Mouse (Mus musculus) heart, postnatal 14 days (tissue): Measurements from ENCODE around the gene Gm20671. TPM values are rescaled to one million over a fixed set of nuclear protein-coding genes. Genes with fewer than 3 reads are reported as not detected.
"Not testable (repeated sequence)": the region's sequence is repeated elsewhere in the genome, so short reads cannot be mapped to it uniquely, and the experiment has no call there.

Source experiments
- DNase-seq, 2 experiments: peaks; one replicate each; pipeline ENCODE4 v3.0.0; 2021 to 2022
- intact Hi-C: fragments of 180-260 bp; cut with DNase I; formaldehyde crosslinking; loops from one replicate; pipeline ENCODE4 v1.15.1; 2025
- total RNA-seq, 2 experiments: library from RNA; stranded (reverse); gene quantifications; 2 replicates each; pipeline ENCODE4 v1.2.3; 2021

The Gm20671 gene
- total RNA-seq, 2 experiments from 2014 or later = not detected

GRCm38 (mm10) chr5:32815396-32815795, 11.5 kb downstream of the Gm20671 start:
- intact Hi-C loops = no loop called here
- DNase-seq = no peak

GRCm38 (mm10) chr5:32786454-32786853, 40.5 kb downstream of the Gm20671 start:
- intact Hi-C loops = loop anchor here (5.0 kb wide), 1 partner anchor 69 kb away; no protein-coding TSS in a partner anchor
- DNase-seq = not testable (repeated sequence)

- DNase-seq = peak; percentile 93 to 96
- intact Hi-C loops = loop anchor here (5.0 kb wide), 1 partner anchor 68 kb away; no protein-coding TSS in a partner anchor
Observed at GRCm38 (mm10) chr5:32785313-32785915, 41.5 kb downstream of the Gm20671 start, which contains the start of gene Pisd. Gene Pisd (minus strand): TSS chr5:32785646.

GRCm38 (mm10) chr5:32784726-32785125, 42.2 kb downstream of the Gm20671 start:
- intact Hi-C loops = loop anchor here (5.0 kb wide), 1 partner anchor 67 kb away; no protein-coding TSS in a partner anchor
- no peak for DNase-seq

GRCm38 (mm10) chr5:32781596-32781995, 45.3 kb downstream of the Gm20671 start:
- intact Hi-C loops = no loop called here
- no peak for DNase-seq

GRCm38 (mm10) chr5:32778168-32778567, 48.7 kb downstream of the Gm20671 start:
- intact Hi-C loops = no loop called here
- no peak for DNase-seq

- intact Hi-C loops = no loop called here
- DNase-seq = no peak
Observed at GRCm38 (mm10) chr5:32772361-32772760, 54.5 kb downstream of the Gm20671 start.

- intact Hi-C loops = no loop called here
- DNase-seq = no peak
Observed at GRCm38 (mm10) chr5:32767636-32768373, 59.1 kb downstream of the Gm20671 start.

GRCm38 (mm10) chr5:32767004-32767403, 59.9 kb downstream of the Gm20671 start:
- intact Hi-C loops = no loop called here
- DNase-seq = no peak

- peak; percentile 15 to 48 for DNase-seq
- intact Hi-C loops = no loop called here
Observed at GRCm38 (mm10) chr5:32761566-32762140, 65.3 kb downstream of the Gm20671 start.

GRCm38 (mm10) chr5:32760787-32761186, 66.1 kb downstream of the Gm20671 start:
- intact Hi-C loops = no loop called here

GRCm38 (mm10) chr5:32760352-32760751, 66.6 kb downstream of the Gm20671 start:
- intact Hi-C loops, DNase-seq: not testable (repeated sequence)

More at GRCm38 (mm10) chr5:32760787-32761186, 66.1 kb downstream of the Gm20671 start:
- DNase-seq = no peak

- no peak for DNase-seq
- intact Hi-C loops = no loop called here
Observed at GRCm38 (mm10) chr5:32759662-32760061, 67.2 kb downstream of the Gm20671 start.

GRCm38 (mm10) chr5:32756141-32756540, 70.8 kb downstream of the Gm20671 start:
- intact Hi-C loops = no loop called here
- DNase-seq = no peak

GRCm38 (mm10) chr5:32751736-32752135, 75.2 kb downstream of the Gm20671 start:
- intact Hi-C loops = no loop called here

GRCm38 (mm10) chr5:32748936-32749335, 78.0 kb downstream of the Gm20671 start:
- intact Hi-C loops = no loop called here

More at GRCm38 (mm10) chr5:32751736-32752135, 75.2 kb downstream of the Gm20671 start:
- no peak for DNase-seq

GRCm38 (mm10) chr5:32747650-32748375, 79.1 kb downstream of the Gm20671 start:
- DNase-seq = peak; percentile 51 to 69
- intact Hi-C loops = loop anchor here (2.0 kb wide), 1 partner anchor 155 kb away; no protein-coding TSS in a partner anchor

More at GRCm38 (mm10) chr5:32748936-32749335, 78.0 kb downstream of the Gm20671 start:
- DNase-seq = no peak

- intact Hi-C loops = loop anchor here (1.0 to 2.0 kb wide), 2 partner anchors 32 to 153 kb away; no protein-coding TSS in a partner anchor
Observed at GRCm38 (mm10) chr5:32745705-32746655, 80.9 kb downstream of the Gm20671 start.

GRCm38 (mm10) chr5:32742149-32742548, 84.8 kb downstream of the Gm20671 start:
- no peak for DNase-seq
- intact Hi-C loops = no loop called here

More at GRCm38 (mm10) chr5:32745705-32746655, 80.9 kb downstream of the Gm20671 start:
- DNase-seq = peak; percentile 79
